Mouse (Mus musculus) kidney, postnatal 36 days (tissue): ENCODE measurements around the gene Mrtfb.

Experiments
- DNase-seq, 2 experiments: peaks; one replicate each; pipeline ENCODE4 v3.0.0; 2021 to 2022; ENCODE audit warnings: mixed read lengths in 2 of 2

Mrtfb gene

GRCm38 (mm10) chr16:13445461-13445860 is 189.2 kb downstream of the Mrtfb start:
- DNase-seq, result no peak

GRCm38 (mm10) chr16:13446488-13446887 is 190.2 kb downstream of the Mrtfb start:
- DNase-seq, result peak in 1 of 2 experiments; percentile 20

- no peak for DNase-seq
Observed at GRCm38 (mm10) chr16:13446971-13447283, 190.6 kb downstream of the Mrtfb start.

DNA sequence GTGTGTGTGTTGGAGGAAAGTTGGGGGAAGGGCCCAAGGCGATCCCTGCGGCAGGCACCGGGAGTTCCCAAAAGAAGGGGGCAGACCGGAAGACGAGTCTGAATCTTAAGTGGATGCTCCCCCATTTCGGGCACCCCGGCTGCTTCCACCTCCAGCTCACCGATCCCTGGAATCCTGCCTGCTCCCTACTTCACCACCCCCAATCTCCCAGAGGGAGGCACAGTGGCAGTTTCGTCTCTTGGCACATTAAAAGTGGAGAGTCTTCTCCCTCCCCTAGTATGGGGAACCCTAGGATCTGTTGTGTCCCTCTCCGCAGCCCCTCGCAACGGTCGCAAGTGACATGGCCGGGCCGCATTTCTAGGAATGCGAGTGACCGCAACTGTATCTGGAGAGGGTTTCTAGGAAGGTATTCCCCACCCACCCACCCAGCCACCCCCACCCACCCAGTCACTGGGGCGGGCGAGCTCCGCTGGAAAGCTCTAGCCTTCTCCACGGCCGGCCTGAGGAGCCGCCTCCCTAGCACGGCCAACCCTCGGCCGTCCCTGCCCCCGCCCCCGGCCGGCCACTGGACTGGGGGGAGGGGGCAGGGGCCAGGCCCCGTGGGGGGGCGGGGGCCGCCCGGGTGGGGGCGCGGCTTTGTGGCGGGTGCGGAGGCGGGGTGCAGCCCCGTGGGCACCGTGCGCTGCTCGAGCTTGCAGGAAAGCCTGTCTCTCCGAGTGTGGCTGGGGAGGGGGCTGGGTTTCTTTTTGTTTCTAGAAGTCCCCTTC is 191.2 kb downstream of the Mrtfb start:
- peak; percentile 39 to 70 for DNase-seq

DNA sequence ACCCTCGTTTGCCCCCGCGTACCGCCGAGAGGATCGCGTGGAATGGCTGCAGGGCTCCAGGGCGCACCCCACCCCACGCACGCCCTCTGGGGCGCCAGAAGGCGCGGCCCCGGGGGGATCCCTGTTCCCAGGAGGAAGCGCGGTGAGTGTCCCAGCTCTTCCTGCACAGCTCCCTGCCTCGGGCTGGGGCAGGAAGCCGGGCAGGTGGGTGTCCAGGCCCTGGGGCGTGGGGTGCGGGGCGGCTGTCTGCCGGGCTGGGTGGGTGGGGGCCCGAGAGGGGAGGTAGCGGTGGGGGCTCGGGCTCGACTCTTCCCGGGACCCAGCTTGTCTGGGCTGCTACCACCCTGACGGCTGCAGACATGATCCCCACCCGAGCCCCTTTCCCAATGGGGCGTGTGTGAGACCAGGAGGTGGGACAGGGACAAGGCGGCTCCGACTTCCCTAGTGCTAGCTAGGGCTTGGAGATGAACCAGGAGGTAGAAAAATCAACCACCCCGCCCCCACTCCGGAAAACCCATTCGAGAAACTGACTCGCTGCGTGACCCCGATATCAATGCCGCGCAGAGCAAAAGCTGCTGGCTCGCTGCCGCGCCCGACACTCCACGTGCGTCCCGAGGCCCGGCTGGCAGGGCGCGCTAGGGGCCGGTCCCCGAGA is 191.9 kb downstream of the Mrtfb start:
- DNase-seq, result peak; percentile 17 to 64

DNA sequence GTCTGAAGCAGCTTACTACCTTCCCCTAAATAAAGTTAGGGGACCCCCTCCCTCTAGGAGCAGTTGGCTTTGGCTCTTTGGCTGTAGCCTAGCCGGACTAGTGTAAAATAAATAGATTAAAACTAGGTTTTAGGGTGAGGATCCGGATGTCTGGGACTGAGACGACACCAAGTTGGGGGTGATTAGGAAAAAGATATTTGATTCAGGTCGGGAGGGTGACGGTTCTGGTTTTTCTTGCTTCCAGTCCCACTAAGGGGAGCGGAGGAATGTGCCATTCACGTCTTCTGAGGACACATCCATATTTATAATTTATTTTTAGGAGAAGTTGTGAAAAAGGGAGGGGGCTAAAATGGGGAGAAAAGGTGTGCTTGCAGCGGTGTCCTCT is 192.4 kb downstream of the Mrtfb start:
- no peak for DNase-seq

GRCm38 (mm10) chr16:13449491-13449890 is 193.2 kb downstream of the Mrtfb start:
- DNase-seq, result no peak

DNA sequence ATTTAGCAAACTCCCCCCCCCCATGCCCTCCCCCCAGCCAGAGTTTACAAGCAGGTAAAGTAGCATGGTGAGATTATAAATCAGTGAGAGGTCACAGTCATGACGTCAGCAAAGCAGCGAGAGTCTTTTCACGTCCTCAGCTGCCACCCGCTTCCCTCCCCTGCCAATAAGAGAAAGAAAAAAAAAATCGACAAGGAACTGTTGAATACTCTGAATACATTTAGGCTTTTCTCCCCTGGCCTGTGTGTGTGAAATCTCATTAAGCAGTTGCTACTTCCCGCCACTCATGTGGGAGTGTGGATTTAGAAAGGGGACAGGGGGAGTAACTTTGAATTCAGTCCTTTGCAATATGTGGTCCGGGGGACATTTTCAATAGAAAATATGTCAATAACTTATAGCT is 194.6 kb downstream of the Mrtfb start:
- no peak for DNase-seq

GRCm38 (mm10) chr16:13451991-13452390 is 195.7 kb downstream of the Mrtfb start:
- peak in 1 of 2 experiments; percentile 12 for DNase-seq

DNA sequence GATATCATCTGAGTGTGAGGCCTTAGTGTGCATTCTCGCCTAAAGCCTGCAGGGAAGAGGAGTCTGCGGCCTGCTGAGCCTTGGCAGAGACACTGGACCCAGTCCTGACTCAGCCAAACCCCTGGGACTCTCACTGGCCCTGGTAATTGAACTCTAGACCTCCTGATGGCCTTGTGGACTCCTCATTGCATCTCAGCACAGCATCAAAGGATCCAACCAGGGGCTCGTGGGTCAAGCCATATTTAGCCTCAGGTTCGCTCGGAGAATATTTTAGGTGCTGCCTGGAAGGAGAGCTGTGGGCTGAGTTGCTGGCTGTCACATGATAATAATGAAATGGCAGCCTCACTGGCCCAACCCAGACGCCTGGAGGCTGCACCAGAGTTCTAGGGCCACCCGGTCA is 196.4 kb downstream of the Mrtfb start:
- DNase-seq, result no peak

DNA sequence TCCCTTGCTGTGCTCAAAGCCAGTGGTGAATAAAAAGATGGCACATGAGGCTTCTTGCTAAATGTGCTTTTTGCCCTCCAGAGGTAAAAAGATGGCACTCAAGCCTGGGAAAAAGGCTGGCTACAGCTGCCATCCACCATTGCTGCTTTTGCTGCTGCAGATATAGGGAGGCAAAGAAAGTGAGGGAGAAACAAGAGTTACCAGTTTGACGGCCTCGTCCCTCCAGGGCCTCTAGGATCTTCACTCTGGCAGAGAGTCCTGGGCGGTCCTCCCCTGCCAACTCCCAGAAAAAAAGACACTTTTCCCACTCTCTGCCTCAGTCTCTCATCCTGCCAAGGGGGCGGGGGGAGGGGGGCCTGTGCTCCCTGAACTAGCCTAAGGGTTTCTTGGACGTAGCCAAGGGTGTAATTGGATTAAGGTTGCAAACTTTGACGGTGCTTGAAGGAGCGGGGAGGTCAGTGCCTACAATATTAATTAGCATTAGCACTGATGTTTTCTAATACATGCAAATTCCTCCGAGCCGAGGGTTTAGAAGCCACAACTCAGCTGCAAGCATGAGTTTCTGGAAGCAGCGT is 197.8 kb downstream of the Mrtfb start:
- DNase-seq, result no peak

DNA sequence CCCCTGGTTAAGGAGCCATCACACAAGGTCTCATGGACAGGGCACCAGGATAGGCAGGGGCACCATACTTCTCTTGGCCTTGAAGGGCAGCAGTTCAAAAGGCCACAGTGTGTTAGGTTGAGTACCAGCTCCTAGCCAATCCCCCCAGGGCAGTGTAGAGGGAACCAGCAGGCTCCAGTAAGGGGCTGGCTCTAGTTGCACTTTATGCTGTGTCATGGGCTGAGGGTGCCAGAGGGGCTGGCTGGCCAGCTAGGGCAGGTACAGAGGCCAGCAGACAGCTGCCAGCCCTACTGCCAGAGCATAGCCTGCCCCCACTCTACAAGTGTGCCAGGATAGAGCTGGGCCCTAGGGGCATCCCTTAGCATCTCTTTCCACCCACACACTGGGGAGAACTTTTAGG is 199.3 kb downstream of the Mrtfb start:
- no peak for DNase-seq

GRCm38 (mm10) chr16:13458556-13458955 is 202.3 kb downstream of the Mrtfb start:
- no peak for DNase-seq

- DNase-seq, result no peak
Observed at GRCm38 (mm10) chr16:13460071-13460470, 203.8 kb downstream of the Mrtfb start.

DNA sequence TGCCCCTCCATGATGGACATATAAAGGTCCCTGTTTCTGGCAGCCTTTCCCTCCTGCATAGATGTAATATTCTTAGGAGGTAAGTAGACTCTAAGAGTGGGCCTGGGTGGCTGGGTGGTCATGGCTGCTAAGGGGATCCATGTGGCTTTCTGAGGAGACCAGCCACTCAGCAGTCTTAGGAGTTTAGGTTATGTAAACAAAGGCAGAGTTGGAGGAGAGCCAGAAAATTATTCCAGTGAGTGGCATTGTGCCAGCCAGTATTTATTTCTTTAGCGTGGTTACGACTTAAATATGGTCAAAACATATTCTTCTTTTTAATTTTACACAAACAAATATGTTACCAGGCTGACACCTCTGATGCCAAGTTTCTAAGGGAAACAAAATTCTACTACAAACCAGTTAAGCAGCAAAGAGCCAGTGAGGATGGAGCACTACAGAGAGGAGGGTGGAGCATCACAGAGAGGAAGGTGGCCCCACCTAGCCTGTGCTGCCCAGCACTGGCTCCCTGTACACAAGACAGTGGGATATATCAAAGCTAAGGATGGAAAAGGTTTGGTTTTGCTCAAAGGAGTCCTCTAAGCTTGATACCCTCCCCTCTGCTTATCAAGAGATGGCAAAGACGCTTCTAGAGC is 204.6 kb downstream of the Mrtfb start:
- no peak for DNase-seq

DNA sequence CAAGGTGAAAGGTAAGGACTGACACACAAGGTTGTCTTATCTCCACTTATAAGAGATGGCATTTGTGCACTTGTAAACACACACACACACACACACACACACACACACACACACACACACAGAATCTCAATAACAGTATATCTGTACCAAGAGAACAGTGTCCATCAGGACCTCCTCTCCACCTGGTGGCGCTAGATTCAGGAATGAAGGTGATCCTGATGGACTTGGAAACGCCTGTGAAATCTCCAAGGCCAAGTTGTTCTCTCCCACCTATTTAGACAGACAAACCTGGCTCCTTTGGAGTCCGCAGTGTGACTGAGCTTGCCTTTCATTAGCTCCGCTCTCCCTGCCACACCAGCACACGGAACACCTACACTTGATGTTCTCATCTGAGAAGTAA is 208.4 kb downstream of the Mrtfb start:
- no peak for DNase-seq
